Mouse (Mus musculus): ENCODE results near the gene Gabra6. TPM values are rescaled to one million over a fixed set of nuclear protein-coding genes. Genes with fewer than 3 reads are reported as not detected.

Gabra6 gene
- polyA plus RNA-seq, 1 experiment from 2014 or later, result not detected

DNA sequence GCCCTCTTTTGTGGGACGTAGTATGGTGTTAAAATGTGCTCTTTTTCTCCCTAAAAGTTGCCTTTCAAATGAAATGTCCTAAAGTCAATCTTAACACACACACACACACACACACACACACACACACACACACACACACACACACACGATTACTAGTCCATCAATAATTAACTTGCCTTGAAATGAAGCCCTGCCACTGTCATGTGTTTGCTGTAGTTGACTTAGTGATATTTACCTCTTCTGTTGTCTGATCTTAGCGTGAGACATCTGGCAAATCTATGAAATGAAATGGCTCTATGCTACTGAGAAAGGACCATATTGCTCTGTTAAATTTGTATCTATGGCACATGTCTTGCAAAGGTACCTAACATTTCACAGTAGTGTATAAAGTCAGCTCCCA is 61.9 kb downstream of the Gabra6 start:
- H3K27ac ChIP-seq (replicated peaks), result no peak overlapping the region
- no peaks in the 10 kb centered on the region for H3K27me3 ChIP-seq (ENCODE audit: control insufficient read depth, insufficient read depth, low read length)
- H3K4me1 ChIP-seq (replicated peaks; ENCODE audit: control insufficient read depth, insufficient read depth), result no peaks in the 10 kb centered on the region
- H3K36me3 ChIP-seq (ENCODE audit: control insufficient read depth, insufficient read depth, low read length), result no peaks in the 10 kb centered on the region
- TF ChIP-seq CTCF (IDR thresholded peaks at IDR 0.05; ENCODE audit: low read depth), result no peak
- TF ChIP-seq EP300 (optimal IDR thresholded peaks at IDR 0.05), result no peak
- no peak overlapping the region for H3K9ac ChIP-seq (ENCODE audit: low read length)
- H3K4me3 ChIP-seq (ENCODE audit: low read depth, low read length), result no peak overlapping the region
- H3K4me2 ChIP-seq (replicated peaks; ENCODE audit: low read depth), result no peak overlapping the region
- DNase-seq (ENCODE audit: low spot score) (no peak), ATAC-seq (ENCODE audit: low FRiP score, low TSS enrichment) (no peak)
- whole genome bisulfite sequencing, result 45% methylated on average over 3 of the region's 3 CpGs
- H3K9me3 ChIP-seq (ENCODE audit: control insufficient read depth, low read length), result no peaks in the 10 kb centered on the region

Other genes starting within 250 kb of the Gabra6 start
- 0.91 and 1.5 TPM in 2 replicates for gene Gabra1, start 138.1 kb downstream of the Gabra6 start, polyA plus RNA-seq (2015; fragmentation: Nextera tagmentation; extraction: Ambion mirVana)
- gene Gabrb2, start 98.7 kb upstream of the Gabra6 start, polyA plus RNA-seq (2015; fragmentation: Nextera tagmentation; extraction: Ambion mirVana), result 0.78 and 1.1 TPM in 2 replicates